Mouse (Mus musculus): Measurements from ENCODE around the gene Pdzrn4. TPM values are rescaled to one million over a fixed set of nuclear protein-coding genes. Genes with fewer than 3 reads are reported as not detected.

Pdzrn4 gene
- polyA plus RNA-seq, 1 experiment from 2014 or later: 2.9 TPM

GRCm38 (mm10) chr15:92558592-92558991, 161.9 kb downstream of the Pdzrn4 start:
- no peaks in the 10 kb centered on the region for H3K9me3 ChIP-seq
- H3K36me3 ChIP-seq: no peaks in the 10 kb centered on the region
- no peaks in the 10 kb centered on the region for H3K4me1 ChIP-seq
- H3K4me2 ChIP-seq: no peak overlapping the region
- no peak for ATAC-seq (ENCODE audit: insufficient number of reproducible peaks, low FRiP score, low TSS enrichment, low read depth)
- no peaks in the 10 kb centered on the region for H3K27me3 ChIP-seq
- no peak overlapping the region for H3K9ac ChIP-seq
- H3K27ac ChIP-seq: no peak overlapping the region
- 48% methylated on average over 5 of the region's 5 CpGs for WGBS
- H3K4me3 ChIP-seq: no peak overlapping the region

GRCm38 (mm10) chr15:92562149-92562548, 165.5 kb downstream of the Pdzrn4 start:
- no peaks in the 10 kb centered on the region for H3K36me3 ChIP-seq
- no peaks in the 10 kb centered on the region for H3K9me3 ChIP-seq
- ATAC-seq (ENCODE audit: insufficient number of reproducible peaks, low FRiP score, low TSS enrichment, low read depth): no peak
- no peak overlapping the region for H3K4me3 ChIP-seq
- no peak overlapping the region for H3K4me2 ChIP-seq
- no peak overlapping the region for H3K27ac ChIP-seq
- H3K4me1 ChIP-seq: no peaks in the 10 kb centered on the region
- no peaks in the 10 kb centered on the region for H3K27me3 ChIP-seq
- H3K9ac ChIP-seq: no peak overlapping the region
- 41% methylated on average over 6 of the region's 6 CpGs for WGBS

GRCm38 (mm10) chr15:92563576-92563975, 166.9 kb downstream of the Pdzrn4 start:
- no peaks in the 10 kb centered on the region for H3K27me3 ChIP-seq
- H3K4me2 ChIP-seq: no peak overlapping the region
- no peaks in the 10 kb centered on the region for H3K9me3 ChIP-seq
- WGBS: 55% methylated on average over 2 of the region's 2 CpGs
- no peaks in the 10 kb centered on the region for H3K36me3 ChIP-seq
- no peaks in the 10 kb centered on the region for H3K4me1 ChIP-seq
- no peak overlapping the region for H3K27ac ChIP-seq
- H3K4me3 ChIP-seq: no peak overlapping the region
- no peak for ATAC-seq (ENCODE audit: insufficient number of reproducible peaks, low FRiP score, low TSS enrichment, low read depth)
- H3K9ac ChIP-seq: no peak overlapping the region

- no peaks in the 10 kb centered on the region for H3K27me3 ChIP-seq
- no peak for ATAC-seq (ENCODE audit: insufficient number of reproducible peaks, low FRiP score, low TSS enrichment, low read depth)
- no peaks in the 10 kb centered on the region for H3K4me1 ChIP-seq
- H3K9me3 ChIP-seq: no peaks in the 10 kb centered on the region
- H3K9ac ChIP-seq: no peak overlapping the region
- WGBS: 67% methylated on average over 3 of the region's 3 CpGs
- H3K4me2 ChIP-seq: no peak overlapping the region
- no peak overlapping the region for H3K4me3 ChIP-seq
- no peaks in the 10 kb centered on the region for H3K36me3 ChIP-seq
- H3K27ac ChIP-seq: no peak overlapping the region
These were observed 174.0 kb downstream of the Pdzrn4 start for GRCm38 (mm10) chr15:92570526-92571243.

GRCm38 (mm10) chr15:92571244-92571539, 174.5 kb downstream of the Pdzrn4 start:
- Histone ChIP-seq H3K9ac (no peak overlapping the region), H3K9me3 (no peaks in the 10 kb centered on the region), H3K4me2 (no peak overlapping the region), H3K4me1 (no peaks in the 10 kb centered on the region), H3K27me3 (no peaks in the 10 kb centered on the region), H3K27ac (no peak overlapping the region), H3K4me3 (no peak overlapping the region), H3K36me3 (no peaks in the 10 kb centered on the region)
- 48% methylated on average over 5 of the region's 5 CpGs for WGBS
- ATAC-seq (ENCODE audit: insufficient number of reproducible peaks, low FRiP score, low TSS enrichment, low read depth): no peak

- no peaks in the 10 kb centered on the region for H3K27me3 ChIP-seq
- ATAC-seq (ENCODE audit: insufficient number of reproducible peaks, low FRiP score, low TSS enrichment, low read depth): no peak
- no peak overlapping the region for H3K27ac ChIP-seq
- H3K4me2 ChIP-seq: no peak overlapping the region
- no peaks in the 10 kb centered on the region for H3K36me3 ChIP-seq
- H3K4me3 ChIP-seq: no peak overlapping the region
- H3K4me1 ChIP-seq: peaks cover 6% of the 10 kb centered on the region; the same call in 1 of the 2 replicates
- no peaks in the 10 kb centered on the region for H3K9me3 ChIP-seq
- 41% methylated on average over 11 of the region's 11 CpGs for WGBS
- no peak overlapping the region for H3K9ac ChIP-seq
These were observed 180.8 kb downstream of the Pdzrn4 start for GRCm38 (mm10) chr15:92577476-92577875.

GRCm38 (mm10) chr15:92580217-92580616, 183.5 kb downstream of the Pdzrn4 start:
- Histone ChIP-seq H3K4me1 (peaks cover 6% of the 10 kb centered on the region; the same call in 1 of the 2 replicates), H3K9ac (no peak overlapping the region), H3K27me3 (no peaks in the 10 kb centered on the region), H3K4me2 (no peak overlapping the region), H3K36me3 (no peaks in the 10 kb centered on the region), H3K27ac (no peak overlapping the region), H3K4me3 (no peak overlapping the region), H3K9me3 (no peaks in the 10 kb centered on the region)
- no peak for ATAC-seq (ENCODE audit: insufficient number of reproducible peaks, low FRiP score, low TSS enrichment, low read depth)
- WGBS: 27% methylated on average over 3 of the region's 3 CpGs

GRCm38 (mm10) chr15:92580742-92581383, 184.2 kb downstream of the Pdzrn4 start:
- Histone ChIP-seq H3K4me3 (no peak overlapping the region), H3K4me2 (no peak overlapping the region), H3K27ac (no peak overlapping the region), H3K36me3 (no peaks in the 10 kb centered on the region), H3K9ac (no peak overlapping the region), H3K4me1 (peaks cover 6% of the 10 kb centered on the region; the same call in 1 of the 2 replicates), H3K9me3 (no peaks in the 10 kb centered on the region), H3K27me3 (no peaks in the 10 kb centered on the region)
- WGBS: 35% methylated on average over 9 of the region's 9 CpGs
- no peak for ATAC-seq (ENCODE audit: insufficient number of reproducible peaks, low FRiP score, low TSS enrichment, low read depth)

- Histone ChIP-seq H3K4me1 (peaks cover 6% of the 10 kb centered on the region; the same call in 1 of the 2 replicates), H3K27ac (no peak overlapping the region), H3K4me2 (no peak overlapping the region), H3K9ac (no peak overlapping the region), H3K9me3 (no peaks in the 10 kb centered on the region), H3K27me3 (no peaks in the 10 kb centered on the region), H3K36me3 (no peaks in the 10 kb centered on the region), H3K4me3 (no peak overlapping the region)
- WGBS: 84% methylated on average over 14 of the region's 14 CpGs
- ATAC-seq (ENCODE audit: insufficient number of reproducible peaks, low FRiP score, low TSS enrichment, low read depth): no peak
These were observed 187.9 kb downstream of the Pdzrn4 start for GRCm38 (mm10) chr15:92584357-92585138.

GRCm38 (mm10) chr15:92587431-92587830, 190.8 kb downstream of the Pdzrn4 start:
- no peak overlapping the region for H3K4me2 ChIP-seq
- no peak for ATAC-seq (ENCODE audit: insufficient number of reproducible peaks, low FRiP score, low TSS enrichment, low read depth)
- no peaks in the 10 kb centered on the region for H3K27me3 ChIP-seq
- WGBS: 76% methylated on average over 1 of the region's 1 CpGs
- H3K4me1 ChIP-seq: no peaks in the 10 kb centered on the region
- H3K27ac ChIP-seq: no peak overlapping the region
- no peaks in the 10 kb centered on the region for H3K36me3 ChIP-seq
- no peaks in the 10 kb centered on the region for H3K9me3 ChIP-seq
- H3K4me3 ChIP-seq: no peak overlapping the region
- H3K9ac ChIP-seq: no peak overlapping the region

- Histone ChIP-seq H3K9me3 (no peaks in the 10 kb centered on the region), H3K27ac (no peak overlapping the region), H3K27me3 (no peaks in the 10 kb centered on the region), H3K9ac (no peak overlapping the region), H3K4me2 (no peak overlapping the region), H3K36me3 (no peaks in the 10 kb centered on the region), H3K4me1 (peaks cover 9% of the 10 kb centered on the region), H3K4me3 (no peak overlapping the region)
- ATAC-seq (ENCODE audit: insufficient number of reproducible peaks, low FRiP score, low TSS enrichment, low read depth): no peak
- WGBS: 36% methylated on average over 2 of the region's 2 CpGs
These were observed 198.0 kb downstream of the Pdzrn4 start for GRCm38 (mm10) chr15:92594721-92595120.

Data from limb, embryonic 15.5 days (tissue).